Mouse (Mus musculus) intestine, embryonic 14.5 days (tissue): Measurements from ENCODE around the gene Ctbp2. TPM values are rescaled to one million over a fixed set of nuclear protein-coding genes. Genes with fewer than 3 reads are reported as not detected.
A peak's percentile ranks its signal among the peaks of the same experiment; 100 is the strongest.

ENCODE experiments used
- ATAC-seq: fragments of 200-750 bp; cut with Nextera tagmentation; replicated peaks from 2 replicates; pipeline ENCODE4 v1.8.0; 2017; ENCODE audit warnings: low read depth, moderate number of reproducible peaks, moderate TSS enrichment, moderate library complexity; ENCODE audit not compliant: low FRiP score, low TSS enrichment
- DNase-seq: peaks from one replicate; pipeline ENCODE4 v3.0.0-alpha.2; 2018; ENCODE audit warnings: low spot score
- H3K27ac ChIP-seq: fragments of 300-500 bp; sonication (generic); 2 replicates; pipeline ENCODE4 v1.5.1; 2014; ENCODE audit warnings: low read depth, mild to moderate bottlenecking, control low read depth
- H3K27me3 ChIP-seq: fragments of 300-500 bp; sonication (generic); replicated peaks from 2 replicates; pipeline ENCODE4 v1.6.1; 2014; ENCODE audit warnings: low read length, control low read depth; ENCODE audit not compliant: control insufficient read depth, insufficient read depth
- H3K36me3 ChIP-seq: fragments of 300-500 bp; sonication (generic); 2 replicates; pipeline ENCODE4 v1.6.1; 2014; ENCODE audit warnings: low read length, control low read depth; ENCODE audit not compliant: control insufficient read depth, insufficient read depth
- H3K4me1 ChIP-seq: fragments of 300-500 bp; sonication (generic); replicated peaks from 2 replicates; pipeline ENCODE4 v1.6.1; 2014; ENCODE audit warnings: low read length, control low read depth, mixed read lengths; ENCODE audit not compliant: control insufficient read depth, insufficient read depth
- H3K4me2 ChIP-seq: fragments of 300-500 bp; sonication (generic); 2 replicates; pipeline ENCODE4 v1.6.1; 2014; ENCODE audit warnings: low read length
- H3K4me3 ChIP-seq: fragments of 300-500 bp; sonication (generic); 2 replicates; pipeline ENCODE4 v1.5.1; 2014; ENCODE audit warnings: low read depth, low read length, control low read depth, mixed read lengths
- H3K9ac ChIP-seq: fragments of 300-500 bp; sonication (generic); 2 replicates; pipeline ENCODE4 v1.6.1; 2014; ENCODE audit warnings: mild to moderate bottlenecking, low read length
- H3K9me3 ChIP-seq: fragments of 300-500 bp; sonication (generic); 2 replicates; pipeline ENCODE4 v1.6.1; 2016; ENCODE audit warnings: low read length, control low read depth; ENCODE audit not compliant: control insufficient read depth
- WGBS: fragments of 180-500 bp; shearing (Covaris S2); extraction: QIAGEN DNeasy Blood & Tissue Kit; methylation state at CpG from one replicate; pipeline ENCODE4 v1.1.7; 2014; 5-methylcytosine and 5-hydroxymethylcytosine counted together
- polyA plus RNA-seq: library from polyadenylated mRNA; unstranded; fragments of >200 nt; fragmentation: Nextera tagmentation; extraction: Ambion mirVana; gene quantifications from 2 replicates; pipeline ENCODE4 v1.2.1, GENCODE M21; 2014

Ctbp2 gene
- polyA plus RNA-seq, 1 experiment from 2014 or later = 117 TPM

GRCm38 (mm10) chr7:133037618-133038017, 86.5 kb downstream of the Ctbp2 start:
- no peaks in the 10 kb centered on the region for H3K36me3 ChIP-seq
- no peak overlapping the region for H3K4me3 ChIP-seq
- peak overlapping the region; percentile 54 for H3K27ac ChIP-seq
- no peak overlapping the region for H3K9ac ChIP-seq
- WGBS = 18% methylated on average over 4 of the region's 4 CpGs
- peaks cover 83% of the 10 kb centered on the region for H3K4me1 ChIP-seq
- DNase-seq (no peak), ATAC-seq (no peak)
- peak overlapping the region; percentile 12; the same call in 1 of the 2 replicates for H3K4me2 ChIP-seq
- H3K27me3 ChIP-seq = no peaks in the 10 kb centered on the region
- no peaks in the 10 kb centered on the region for H3K9me3 ChIP-seq

GRCm38 (mm10) chr7:133037217-133037616, 86.9 kb downstream of the Ctbp2 start:
- no peak for DNase-seq
- Histone ChIP-seq H3K27ac (peak overlapping the region; percentile 54), H3K36me3 (no peaks in the 10 kb centered on the region), H3K9ac (no peak overlapping the region), H3K9me3 (no peaks in the 10 kb centered on the region), H3K4me1 (peaks cover 83% of the 10 kb centered on the region), H3K4me2 (peak overlapping the region; percentile 12; the same call in 1 of the 2 replicates), H3K27me3 (no peaks in the 10 kb centered on the region), H3K4me3 (no peak overlapping the region)
- no peak for ATAC-seq
- WGBS = 37% methylated on average over 5 of the region's 5 CpGs

GRCm38 (mm10) chr7:133035901-133036300, 88.3 kb downstream of the Ctbp2 start:
- Histone ChIP-seq H3K4me2 (no peak overlapping the region), H3K4me1 (peaks cover 76% of the 10 kb centered on the region), H3K4me3 (no peak overlapping the region), H3K9ac (no peak overlapping the region), H3K9me3 (no peaks in the 10 kb centered on the region), H3K36me3 (no peaks in the 10 kb centered on the region), H3K27me3 (no peaks in the 10 kb centered on the region), H3K27ac (no peak overlapping the region)
- DNase-seq (no peak), ATAC-seq (no peak)

GRCm38 (mm10) chr7:133032589-133033203, 91.5 kb downstream of the Ctbp2 start:
- Histone ChIP-seq H3K4me1 (peaks cover 56% of the 10 kb centered on the region), H3K4me2 (no peak overlapping the region), H3K36me3 (no peaks in the 10 kb centered on the region), H3K9ac (no peak overlapping the region), H3K27ac (peak overlapping the region; percentile 27; the same call in 1 of the 2 replicates), H3K27me3 (no peaks in the 10 kb centered on the region), H3K9me3 (no peaks in the 10 kb centered on the region), H3K4me3 (no peak overlapping the region)
- DNase-seq = peak; percentile 80
- 57% methylated on average over 9 of the region's 9 CpGs for WGBS
- ATAC-seq = no peak; the same call in 1 of the 2 replicates

GRCm38 (mm10) chr7:133029496-133030047, 94.6 kb downstream of the Ctbp2 start:
- Histone ChIP-seq H3K27ac (peak overlapping the region; percentile 24; the same call in 1 of the 2 replicates), H3K4me1 (peaks cover 36% of the 10 kb centered on the region), H3K27me3 (no peaks in the 10 kb centered on the region), H3K9me3 (no peaks in the 10 kb centered on the region), H3K36me3 (no peaks in the 10 kb centered on the region), H3K9ac (no peak overlapping the region), H3K4me2 (no peak overlapping the region; the same call in 1 of the 2 replicates), H3K4me3 (no peak overlapping the region)
- WGBS = 64% methylated on average over 8 of the region's 8 CpGs
- DNase-seq (no peak), ATAC-seq (peak; percentile 92)

GRCm38 (mm10) chr7:133029004-133029403, 95.2 kb downstream of the Ctbp2 start:
- Histone ChIP-seq H3K4me2 (peak overlapping the region; percentile 8; the same call in 1 of the 2 replicates), H3K4me1 (peaks cover 33% of the 10 kb centered on the region), H3K9ac (no peak overlapping the region), H3K27me3 (no peaks in the 10 kb centered on the region), H3K27ac (peak overlapping the region; percentile 47), H3K9me3 (no peaks in the 10 kb centered on the region), H3K4me3 (no peak overlapping the region), H3K36me3 (no peaks in the 10 kb centered on the region)
- DNase-seq = no peak
- no peak for ATAC-seq
- 70% methylated on average over 8 of the region's 8 CpGs for WGBS

GRCm38 (mm10) chr7:133027930-133028329, 96.2 kb downstream of the Ctbp2 start:
- WGBS = 87% methylated on average over 4 of the region's 4 CpGs
- no peak for DNase-seq
- H3K36me3 ChIP-seq = no peaks in the 10 kb centered on the region
- no peaks in the 10 kb centered on the region for H3K9me3 ChIP-seq
- peaks cover 22% of the 10 kb centered on the region for H3K4me1 ChIP-seq
- no peaks in the 10 kb centered on the region for H3K27me3 ChIP-seq
- H3K4me2 ChIP-seq = no peak overlapping the region
- no peak overlapping the region for H3K4me3 ChIP-seq
- H3K9ac ChIP-seq = no peak overlapping the region
- no peak overlapping the region for H3K27ac ChIP-seq
- ATAC-seq = no peak

- H3K4me2 ChIP-seq = no peak overlapping the region
- H3K4me1 ChIP-seq = peaks cover 15% of the 10 kb centered on the region
- H3K27ac ChIP-seq = no peak overlapping the region
- H3K27me3 ChIP-seq = no peaks in the 10 kb centered on the region
- no peaks in the 10 kb centered on the region for H3K9me3 ChIP-seq
- H3K9ac ChIP-seq = no peak overlapping the region
- no peak overlapping the region for H3K4me3 ChIP-seq
- ATAC-seq (no peak), DNase-seq (no peak)
- 35% methylated on average over 1 of the region's 1 CpGs for WGBS
- H3K36me3 ChIP-seq = peaks cover 9% of the 10 kb centered on the region
Measured at GRCm38 (mm10) chr7:133024694-133025093, 99.5 kb downstream of the Ctbp2 start.
